Mouse (Mus musculus) left cerebral cortex, adult 18-20 months (tissue): Measurements from ENCODE around the gene Map3k20. TPM values are rescaled to one million over a fixed set of nuclear protein-coding genes. Genes with fewer than 3 reads are reported as not detected.

ENCODE experiments used
- DNase-seq, 2 experiments: peaks; one replicate each; pipeline ENCODE4 v3.0.0; 2021 to 2022; ENCODE audit warnings: low spot score in 2 of 2, mixed read lengths in 1 of 2
- total RNA-seq, 2 experiments: library from RNA; stranded (reverse); gene quantifications; 2 replicates each; pipeline ENCODE4 v1.2.3; 2021

The Map3k20 gene
- total RNA-seq, 2 experiments from 2014 or later, result 8.7 to 10.1 TPM

GRCm38 (mm10) chr2:72278247-72278873, 7.1 kb upstream of the Map3k20 start:
- no peak for DNase-seq

- no peak for DNase-seq
Observed at GRCm38 (mm10) chr2:72280524-72280923, 4.9 kb upstream of the Map3k20 start.

- DNase-seq, result no peak
Observed at GRCm38 (mm10) chr2:72281971-72282370, 3.5 kb upstream of the Map3k20 start.

- DNase-seq, result no peak
Observed at GRCm38 (mm10) chr2:72282733-72283132, 2.7 kb upstream of the Map3k20 start.

- DNase-seq, result no peak
Observed at GRCm38 (mm10) chr2:72284689-72285088, 748 bp upstream of the Map3k20 start.

GRCm38 (mm10) chr2:72285888-72286661, 638 bp downstream of the Map3k20 start:
- peak in 1 of 2 experiments; percentile 8 for DNase-seq

- DNase-seq, result no peak
Observed at GRCm38 (mm10) chr2:72287142-72287541, 1.7 kb downstream of the Map3k20 start.

- DNase-seq, result no peak
Observed at GRCm38 (mm10) chr2:72288932-72289534, 3.6 kb downstream of the Map3k20 start.

- DNase-seq, result no peak
Observed at GRCm38 (mm10) chr2:72291103-72291502, 5.7 kb downstream of the Map3k20 start.

- DNase-seq, result no peak
Observed at GRCm38 (mm10) chr2:72292573-72292972, 7.1 kb downstream of the Map3k20 start.

GRCm38 (mm10) chr2:72294994-72295393, 9.6 kb downstream of the Map3k20 start:
- no peak for DNase-seq

GRCm38 (mm10) chr2:72296984-72297715, 11.7 kb downstream of the Map3k20 start:
- DNase-seq, result no peak

GRCm38 (mm10) chr2:72297716-72298082, 12.3 kb downstream of the Map3k20 start:
- no peak for DNase-seq

- no peak for DNase-seq
Observed at GRCm38 (mm10) chr2:72298406-72298805, 13.0 kb downstream of the Map3k20 start.

- DNase-seq, result no peak
Observed at GRCm38 (mm10) chr2:72301194-72301916, 15.9 kb downstream of the Map3k20 start.

GRCm38 (mm10) chr2:72305738-72306137, 20.3 kb downstream of the Map3k20 start:
- no peak for DNase-seq

GRCm38 (mm10) chr2:72308351-72308750, 22.9 kb downstream of the Map3k20 start:
- no peak for DNase-seq

- DNase-seq, result no peak
Observed at GRCm38 (mm10) chr2:72308981-72309380, 23.5 kb downstream of the Map3k20 start.

GRCm38 (mm10) chr2:72311486-72311885, 26.0 kb downstream of the Map3k20 start:
- no peak for DNase-seq

GRCm38 (mm10) chr2:72313312-72313711, 27.9 kb downstream of the Map3k20 start:
- DNase-seq, result no peak

GRCm38 (mm10) chr2:72318421-72318820, 33.0 kb downstream of the Map3k20 start:
- DNase-seq, result no peak
